In genomic region chr19:58442785-58443732, GRCm38 (mm10) we compare ENCODE assay signal across 20 mouse cellular contexts. TPM values are rescaled to one million over a fixed set of nuclear protein-coding genes. Genes with fewer than 3 reads are reported as not detected.
DNase-seq lines count a peak whose midpoint lies in the region; ATAC-seq lines count a peak whose summit lies in the region.
"Had no signal": no experiment of that assay in that cellular context is flagged by ENCODE, and none has a peak within 500 bp of the region (broad histone marks: within the 10 kb centered on the region; RNA-seq: fewer than 3 reads in every experiment).

No protein-coding gene starts in this region.

- peaks cover 4% of the 10 kb centered on the region; the same call in 1 of the 2 replicates for H3K36me3 ChIP-seq in hindbrain, embryonic 10.5 days
- no peaks in the 10 kb centered on the region for H3K36me3 ChIP-seq in hindbrain, embryonic 16.5 days (ENCODE audit: control insufficient read depth, insufficient read depth, low read length)

- no peak for DNase-seq in hindbrain, embryonic 10.5 days (ENCODE audit: low spot score)
- DNase-seq in thymus, postnatal 0 days (ENCODE audit: low spot score): peak; percentile 24
- no peak for DNase-seq in thymus, adult 18-20 months
- DNase-seq in induced T-regulatory cell, adult 2 months (ENCODE audit: low read depth): peak; percentile 40
- no peak for DNase-seq in kidney, adult 9 months
- no peak for DNase-seq in adrenal gland, adult 8-10 months
- DNase-seq in embryo, embryonic 11 days: no peak
- DNase-seq: adrenal gland, postnatal 14 days; cerebellum, postnatal 10 days; gastrocnemius, adult 2 months; heart, adult 11 months; layer of hippocampus, postnatal 36 days; left cerebral cortex, postnatal 4 days; lung, postnatal 10 days; right cerebral cortex, postnatal 14 days had no signal

- 65% methylated on average over 10 of the region's 10 CpGs for WGBS in hindbrain, embryonic 10.5 days
- WGBS in hindbrain, embryonic 16.5 days: 22% methylated on average over 10 of the region's 10 CpGs

- peaks cover 41% of the 10 kb centered on the region for H3K4me1 ChIP-seq in hindbrain, embryonic 10.5 days (replicated peaks)
- H3K4me1 ChIP-seq in hindbrain, embryonic 16.5 days (ENCODE audit: control insufficient read depth, insufficient read depth, low read depth, low read length): peaks cover 3% of the 10 kb centered on the region; the same call in 1 of the 2 replicates

- no peaks in the 10 kb centered on the region for H3K27me3 ChIP-seq in hindbrain, embryonic 10.5 days (ENCODE audit: insufficient read depth, poor library complexity, severe bottlenecking)
- H3K27me3 ChIP-seq in hindbrain, embryonic 16.5 days (replicated peaks; ENCODE audit: control insufficient read depth, insufficient read depth, low read length): no peaks in the 10 kb centered on the region
- H3K27me3 ChIP-seq: kidney, embryonic 15.5 days had no signal

- no peak overlapping the region for H3K4me3 ChIP-seq in hindbrain, embryonic 10.5 days
- H3K4me3 ChIP-seq in hindbrain, embryonic 16.5 days (ENCODE audit: low read length): no peak overlapping the region
- H3K4me3 ChIP-seq: gastrocnemius, adult 2 months; kidney, embryonic 15.5 days had no signal

- no peak for ATAC-seq in hindbrain, embryonic 16.5 days

- no peak overlapping the region for H3K4me2 ChIP-seq in hindbrain, embryonic 16.5 days (ENCODE audit: low read length)
- H3K4me2 ChIP-seq: kidney, embryonic 15.5 days had no signal

- peak overlapping the region; percentile 66 for H3K27ac ChIP-seq in hindbrain, embryonic 10.5 days
- no peak overlapping the region for H3K27ac ChIP-seq in hindbrain, embryonic 16.5 days (ENCODE audit: low read depth, low read length)
- H3K27ac ChIP-seq: gastrocnemius, adult 2 months; kidney, embryonic 15.5 days; liver, embryonic 14.5 days had no signal

- no peaks in the 10 kb centered on the region for H3K9me3 ChIP-seq in hindbrain, embryonic 10.5 days
- H3K9me3 ChIP-seq in hindbrain, embryonic 16.5 days (ENCODE audit: control insufficient read depth, low read length): no peaks in the 10 kb centered on the region
- H3K9me3 ChIP-seq: kidney, embryonic 15.5 days had no signal

- H3K9ac ChIP-seq in hindbrain, embryonic 16.5 days (ENCODE audit: low read depth, low read length): no peak overlapping the region
- H3K9ac ChIP-seq: kidney, embryonic 15.5 days; liver, embryonic 14.5 days had no signal

RNA-seq across cellular contexts. Expression of gene Gfra1, which starts 12.7 kb away (rescaled TPM):
- 26.7 and 35.8 TPM in 2 replicates for polyA plus RNA-seq in hindbrain, embryonic 10.5 days (2016; fragmentation: Nextera tagmentation; extraction: Ambion mirVana)
- 38.6 and 47.3 TPM in 2 replicates for polyA plus RNA-seq in hindbrain, embryonic 16.5 days (2015; fragmentation: Nextera tagmentation; extraction: Ambion mirVana)
- polyA plus RNA-seq in thymus, postnatal 0 days (2015; fragmentation: Nextera tagmentation; extraction: Ambion mirVana): 32.6 and 36.2 TPM in 2 replicates
- total RNA-seq in adrenal gland, adult 8-10 months (2022): 1 to 10 TPM; 1.1 to 5.7 (median 3.3) TPM
- total RNA-seq: MEL; neutrophil, adult 5-6 weeks had no signal

Comparison
In these comparisons a context has a peak if more than half of its experiments do, and no peak if none do; other contexts are left out.
1. DNase-seq: peak in thymus, postnatal 0 days (single experiment) and induced T-regulatory cell, adult 2 months (single experiment); none in hindbrain, embryonic 10.5 days (single experiment), thymus, adult 18-20 months (0 of 2), kidney, adult 9 months (single experiment), adrenal gland, adult 8-10 months (single experiment) and embryo, embryonic 11 days (single experiment).